Comparison of ENCODE assay signal across 15 mouse cellular contexts in genomic region chr12:44498872-44499271, GRCm38 (mm10).
DNase-seq lines count a peak whose midpoint lies in the region; ATAC-seq and TF ChIP-seq lines count a peak whose summit lies in the region.
"Had no signal": no experiment of that assay in that cellular context is flagged by ENCODE, and none has a peak within 500 bp of the region (broad histone marks: within the 10 kb centered on the region; RNA-seq: fewer than 3 reads in every experiment).

No protein-coding gene starts in this region.

- 29% methylated on average over 5 of the region's 5 CpGs for WGBS in neural tube, embryonic 13.5 days
- WGBS in neural tube, embryonic 15.5 days, result 36% methylated on average over 5 of the region's 5 CpGs
- 8% methylated on average over 5 of the region's 5 CpGs for WGBS in forebrain, postnatal 0 days

- peaks cover 26% of the 10 kb centered on the region for H3K4me1 ChIP-seq in neural tube, embryonic 13.5 days (replicated peaks)
- peaks cover 18% of the 10 kb centered on the region for H3K4me1 ChIP-seq in neural tube, embryonic 15.5 days
- no peaks in the 10 kb centered on the region for H3K4me1 ChIP-seq in forebrain, postnatal 0 days (ENCODE audit: insufficient read depth)
- H3K4me1 ChIP-seq: intestine, embryonic 15.5 days; kidney, embryonic 15.5 days; megakaryocyte, embryonic 14.5 days had no signal

- DNase-seq in frontal cortex, postnatal 14 days (ENCODE audit: low spot score in 2 of 2), result no peak
- DNase-seq in forebrain, postnatal 0 days, result peak; percentile 54
- peak; percentile 70 for DNase-seq in retina, postnatal 1 day
- no peak for DNase-seq in cerebellum, postnatal 25 days
- no peak for DNase-seq in adrenal gland, postnatal 25 days
- DNase-seq: cerebellum, adult 18-20 months; gastrocnemius, postnatal 14 days; thymus, adult 18-20 months had no signal

- peak; percentile 42; the same call in 1 of the 2 replicates for ATAC-seq in frontal cortex, adult (ENCODE audit: low TSS enrichment)
- no peak for ATAC-seq in neural tube, embryonic 13.5 days (ENCODE audit: low read depth)
- ATAC-seq in neural tube, embryonic 15.5 days (ENCODE audit: low FRiP score), result no peak
- ATAC-seq in forebrain, postnatal 0 days, result peak; percentile 89
- ATAC-seq: intestine, embryonic 15.5 days had no signal

- TF ChIP-seq CTCF in forebrain, postnatal 0 days (IDR thresholded peaks at IDR 0.05; ENCODE audit: low read depth), result no peak

- H3K9me3 ChIP-seq in neural tube, embryonic 13.5 days, result no peaks in the 10 kb centered on the region
- H3K9me3 ChIP-seq in neural tube, embryonic 15.5 days (replicated peaks), result no peaks in the 10 kb centered on the region
- no peaks in the 10 kb centered on the region for H3K9me3 ChIP-seq in forebrain, postnatal 0 days (ENCODE audit: low read length)
- H3K9me3 ChIP-seq: intestine, embryonic 15.5 days; kidney, embryonic 15.5 days; lung, embryonic 15.5 days; megakaryocyte, embryonic 14.5 days had no signal

- no peak overlapping the region for H3K4me2 ChIP-seq in neural tube, embryonic 13.5 days
- no peak overlapping the region for H3K4me2 ChIP-seq in neural tube, embryonic 15.5 days
- H3K4me2 ChIP-seq in forebrain, postnatal 0 days (ENCODE audit: low read depth), result no peak overlapping the region
- H3K4me2 ChIP-seq: intestine, embryonic 15.5 days; kidney, embryonic 15.5 days; lung, embryonic 15.5 days had no signal

- H3K4me3 ChIP-seq in neural tube, embryonic 13.5 days, result no peak overlapping the region
- no peak overlapping the region for H3K4me3 ChIP-seq in neural tube, embryonic 15.5 days (replicated peaks)
- H3K4me3 ChIP-seq in forebrain, postnatal 0 days (ENCODE audit: low read depth, low read length), result no peak overlapping the region
- H3K4me3 ChIP-seq: intestine, embryonic 15.5 days; kidney, embryonic 15.5 days; lung, embryonic 15.5 days; megakaryocyte, embryonic 14.5 days had no signal

- no peak overlapping the region for H3K9ac ChIP-seq in neural tube, embryonic 13.5 days
- H3K9ac ChIP-seq in neural tube, embryonic 15.5 days (replicated peaks), result no peak overlapping the region
- H3K9ac ChIP-seq in forebrain, postnatal 0 days, result no peak overlapping the region
- H3K9ac ChIP-seq: intestine, embryonic 15.5 days; kidney, embryonic 15.5 days; lung, embryonic 15.5 days had no signal

- no peaks in the 10 kb centered on the region for H3K36me3 ChIP-seq in neural tube, embryonic 13.5 days
- no peaks in the 10 kb centered on the region for H3K36me3 ChIP-seq in neural tube, embryonic 15.5 days
- no peaks in the 10 kb centered on the region for H3K36me3 ChIP-seq in forebrain, postnatal 0 days (ENCODE audit: insufficient read depth)
- H3K36me3 ChIP-seq: intestine, embryonic 15.5 days; kidney, embryonic 15.5 days; lung, embryonic 15.5 days had no signal

- H3K27me3 ChIP-seq in neural tube, embryonic 13.5 days, result no peaks in the 10 kb centered on the region
- no peaks in the 10 kb centered on the region for H3K27me3 ChIP-seq in neural tube, embryonic 15.5 days (replicated peaks)
- no peaks in the 10 kb centered on the region for H3K27me3 ChIP-seq in forebrain, postnatal 0 days (ENCODE audit: insufficient read depth, low read length)
- H3K27me3 ChIP-seq: intestine, embryonic 15.5 days; kidney, embryonic 15.5 days; lung, embryonic 15.5 days; megakaryocyte, embryonic 14.5 days had no signal

- 0 out of 2 replicates have a peak overlapping the region, but pooled peaks have one; percentile 28 for H3K27ac ChIP-seq in neural tube, embryonic 13.5 days (replicated peaks)
- no peak overlapping the region for H3K27ac ChIP-seq in neural tube, embryonic 15.5 days (replicated peaks)
- H3K27ac ChIP-seq in forebrain, postnatal 0 days (ENCODE audit: low read depth, low read length), result no peak overlapping the region
- H3K27ac ChIP-seq: intestine, embryonic 15.5 days; kidney, embryonic 15.5 days; lung, embryonic 15.5 days had no signal

Comparison
In these comparisons a context has a peak if more than half of its experiments do, and no peak if none do; other contexts are left out.
1. ATAC-seq: peak in frontal cortex, adult (single experiment) and forebrain, postnatal 0 days (single experiment); none in neural tube, embryonic 13.5 days (single experiment) and neural tube, embryonic 15.5 days (single experiment).
2. DNase-seq: peak in forebrain, postnatal 0 days (single experiment) and retina, postnatal 1 day (single experiment); none in frontal cortex, postnatal 14 days (0 of 2), cerebellum, postnatal 25 days (0 of 2) and adrenal gland, postnatal 25 days (single experiment).